Mouse (Mus musculus) forebrain, embryonic 13.5 days (tissue): ENCODE measurements at regions not wholly inside any gene's neighbourhood (a gene's known extent, or its start where the extent isn't known, plus 50 kb on each side); places are given as distances from the start of the nearest gene placed in this dataset.

ENCODE experiments used
- ATAC-seq: fragments of 200-750 bp; cut with Nextera tagmentation; 2 replicates; pipeline ENCODE4 v1.8.0; 2017
- H3K27ac ChIP-seq: fragments of 300-500 bp; sonication (generic); 2 replicates; pipeline ENCODE4 v1.5.1; 2015; ENCODE audit warnings: inconsistent platforms, mild to moderate bottlenecking, moderate library complexity
- H3K27me3 ChIP-seq: fragments of 300-500 bp; sonication (generic); 2 replicates; pipeline ENCODE4 v1.6.1; 2015; ENCODE audit warnings: mild to moderate bottlenecking, inconsistent platforms
- H3K36me3 ChIP-seq: fragments of 300-500 bp; sonication (generic); 2 replicates; pipeline ENCODE4 v1.6.1; 2015; ENCODE audit warnings: mild to moderate bottlenecking, inconsistent platforms; ENCODE audit not compliant: poor library complexity, severe bottlenecking
- H3K4me1 ChIP-seq: fragments of 300-500 bp; sonication (generic); 2 replicates; pipeline ENCODE4 v1.6.1; 2015; ENCODE audit warnings: inconsistent platforms
- H3K4me2 ChIP-seq: fragments of 300-500 bp; sonication (generic); 2 replicates; pipeline ENCODE4 v1.6.1; 2015; ENCODE audit warnings: inconsistent platforms, mild to moderate bottlenecking, moderate library complexity
- H3K4me3 ChIP-seq: fragments of 300-500 bp; sonication (generic); 2 replicates; pipeline ENCODE4 v1.5.1; 2015; ENCODE audit warnings: mild to moderate bottlenecking, inconsistent platforms
- H3K9ac ChIP-seq: fragments of 300-500 bp; sonication (generic); 2 replicates; pipeline ENCODE4 v1.6.1; 2015; ENCODE audit warnings: mild to moderate bottlenecking, inconsistent platforms
- H3K9me3 ChIP-seq: fragments of 300-500 bp; sonication (generic); replicated peaks from 2 replicates; pipeline ENCODE4 v1.6.1; 2016; ENCODE audit warnings: inconsistent platforms
- WGBS: fragments of 180-500 bp; shearing (Covaris S2); methylation state at CpG from one replicate; pipeline ENCODE4 v1.1.7; 2015; 5-methylcytosine and 5-hydroxymethylcytosine counted together

DNA sequence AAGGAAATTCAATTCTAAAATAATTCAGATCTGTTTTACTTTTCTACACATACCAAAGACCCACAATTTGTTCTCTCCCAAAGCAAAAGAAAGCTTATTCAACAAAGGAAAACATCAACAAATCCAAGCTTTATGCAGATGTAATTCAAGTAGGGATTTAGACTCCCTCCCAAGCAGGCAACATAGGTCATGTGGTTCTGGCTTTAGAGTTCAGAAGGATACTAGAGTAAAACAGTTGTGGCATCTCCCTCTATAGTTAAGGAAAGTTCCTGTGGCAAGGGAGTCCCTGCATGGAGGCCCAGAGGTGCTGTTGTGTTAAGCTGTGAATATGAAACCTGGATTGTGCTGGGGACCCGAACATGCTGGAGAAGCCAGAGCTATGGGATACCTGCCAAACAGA is 271.3 kb upstream of the Mad2l1 start:
- Histone ChIP-seq H3K4me3 (no peak overlapping the region), H3K4me1 (no peaks in the 10 kb centered on the region), H3K27me3 (no peaks in the 10 kb centered on the region), H3K9me3 (no peaks in the 10 kb centered on the region), H3K36me3 (no peaks in the 10 kb centered on the region), H3K27ac (no peak overlapping the region), H3K4me2 (no peak overlapping the region), H3K9ac (no peak overlapping the region)
- 69% methylated on average over 1 of the region's 1 CpGs for WGBS
- ATAC-seq = no peak

DNA sequence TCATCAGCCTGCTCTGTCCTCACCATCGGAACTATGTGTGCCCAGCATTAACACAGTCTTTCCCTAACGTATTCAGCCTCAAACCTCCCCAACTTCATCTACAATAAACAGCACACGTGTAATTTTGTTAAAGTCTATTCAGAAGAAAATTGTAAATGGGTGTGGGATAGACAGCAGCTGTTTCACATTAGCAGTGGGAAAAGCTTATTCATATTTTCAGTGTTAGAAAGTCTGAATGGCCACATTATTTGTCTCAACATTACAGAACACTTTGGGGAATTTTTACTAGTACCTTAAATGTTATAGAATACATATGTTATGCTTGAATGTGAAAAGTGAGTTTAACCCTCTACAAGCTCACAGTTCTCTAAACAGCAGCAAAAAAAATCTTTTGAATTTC is 266.8 kb upstream of the Mad2l1 start:
- ATAC-seq = no peak
- H3K9me3 ChIP-seq = no peaks in the 10 kb centered on the region
- H3K4me2 ChIP-seq = no peak overlapping the region
- 64% methylated on average over 3 of the region's 3 CpGs for WGBS
- no peaks in the 10 kb centered on the region for H3K36me3 ChIP-seq
- no peak overlapping the region for H3K27ac ChIP-seq
- no peak overlapping the region for H3K4me3 ChIP-seq
- no peaks in the 10 kb centered on the region for H3K4me1 ChIP-seq
- no peaks in the 10 kb centered on the region for H3K27me3 ChIP-seq
- H3K9ac ChIP-seq = no peak overlapping the region

DNA sequence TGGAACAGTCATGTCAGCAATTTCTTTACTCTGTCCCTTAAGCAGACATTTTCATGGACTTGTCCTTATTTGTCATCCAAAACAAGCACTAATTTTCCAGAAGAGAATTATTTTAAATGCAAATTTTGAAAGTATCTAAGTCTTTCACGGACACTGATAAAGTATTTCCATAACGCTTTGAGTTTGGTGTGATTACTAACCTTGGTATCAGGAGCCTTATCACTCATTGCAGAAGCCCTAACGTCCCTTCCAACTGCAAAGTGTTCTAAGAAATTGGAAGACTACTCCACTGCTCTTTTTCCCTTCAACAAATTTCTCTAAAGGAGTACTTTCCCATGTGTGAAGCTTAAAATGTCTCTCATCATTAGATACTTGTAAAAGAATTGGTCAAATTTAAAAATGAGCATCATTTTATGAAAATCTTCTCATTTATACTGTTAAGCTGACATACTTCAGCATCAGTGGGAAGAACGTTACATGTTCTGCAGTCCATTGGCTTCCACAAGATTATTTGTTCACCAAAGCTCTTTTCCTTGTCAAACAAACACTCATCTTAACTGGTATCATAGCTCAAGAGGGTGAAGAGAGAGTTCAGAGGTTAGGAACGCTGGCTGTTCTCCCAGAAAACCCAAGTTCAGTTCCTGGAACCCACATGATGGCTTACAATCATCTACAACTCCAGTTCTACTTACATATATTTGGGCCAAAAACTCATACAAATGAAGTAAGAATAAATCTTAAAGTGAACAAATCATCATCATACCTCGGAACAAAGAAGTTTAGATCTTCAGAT is 263.6 kb upstream of the Mad2l1 start:
- Histone ChIP-seq H3K27me3 (no peaks in the 10 kb centered on the region), H3K9ac (no peak overlapping the region)

DNA sequence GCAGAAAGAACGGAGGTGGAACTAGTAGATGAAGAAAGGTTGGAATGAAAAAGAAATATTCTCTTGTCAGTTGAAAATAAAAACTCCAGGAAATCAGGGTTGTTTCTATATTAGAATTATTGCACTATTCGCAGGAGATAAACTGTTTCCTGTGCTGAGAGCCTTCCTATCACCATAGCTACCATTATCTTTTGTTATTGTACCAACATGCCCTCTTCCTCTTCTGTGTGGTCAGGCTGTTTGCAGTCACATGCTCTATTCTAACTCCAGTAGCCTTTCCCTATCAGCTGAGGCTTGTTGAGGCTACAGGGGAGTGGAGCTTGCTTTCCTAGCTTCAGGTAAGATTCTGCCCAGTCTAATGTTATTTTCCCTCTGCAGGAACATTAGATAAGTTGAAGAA is 263.0 kb upstream of the Mad2l1 start:
- H3K4me1 ChIP-seq = no peaks in the 10 kb centered on the region
- ATAC-seq = no peak
- WGBS = 89% methylated on average over 2 of the region's 2 CpGs
- H3K36me3 ChIP-seq = no peaks in the 10 kb centered on the region
- no peak overlapping the region for H3K9ac ChIP-seq
- H3K9me3 ChIP-seq = no peaks in the 10 kb centered on the region
- H3K4me2 ChIP-seq = no peak overlapping the region
- no peak overlapping the region for H3K27ac ChIP-seq
- H3K4me3 ChIP-seq = no peak overlapping the region
- H3K27me3 ChIP-seq = no peaks in the 10 kb centered on the region

More for the DNA sequence above, 263.6 kb upstream of the Mad2l1 start:
- Histone ChIP-seq H3K4me2 (no peak overlapping the region), H3K36me3 (no peaks in the 10 kb centered on the region), H3K4me3 (no peak overlapping the region), H3K27ac (no peak overlapping the region), H3K9me3 (no peaks in the 10 kb centered on the region), H3K4me1 (no peaks in the 10 kb centered on the region)
- ATAC-seq = no peak
- WGBS = 86% methylated on average over 6 of the region's 6 CpGs

DNA sequence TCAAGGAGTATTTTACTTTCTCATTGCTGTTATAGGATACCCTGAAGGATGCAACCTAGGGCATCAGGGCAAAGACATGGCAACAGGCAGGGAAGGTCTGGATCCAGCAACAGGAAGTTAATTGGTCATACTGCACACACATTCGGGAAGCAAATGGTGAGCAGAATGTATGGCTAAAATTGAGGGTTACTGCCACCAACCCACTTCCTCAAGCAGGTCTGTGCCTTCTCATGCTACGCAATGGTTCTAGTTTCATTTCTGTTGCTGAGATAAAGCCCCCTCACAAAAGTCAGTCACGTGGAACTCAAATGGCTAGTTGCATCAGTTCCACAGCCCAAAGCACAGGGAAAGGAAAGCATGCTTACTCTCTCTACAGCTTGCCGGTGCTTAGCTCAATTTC is 260.5 kb upstream of the Mad2l1 start:
- H3K4me1 ChIP-seq = no peaks in the 10 kb centered on the region
- H3K9me3 ChIP-seq = no peaks in the 10 kb centered on the region
- no peak overlapping the region for H3K4me2 ChIP-seq
- no peaks in the 10 kb centered on the region for H3K27me3 ChIP-seq
- no peak overlapping the region for H3K4me3 ChIP-seq
- H3K36me3 ChIP-seq = no peaks in the 10 kb centered on the region
- ATAC-seq = no peak
- WGBS = 93% methylated on average over 4 of the region's 4 CpGs
- no peak overlapping the region for H3K9ac ChIP-seq
- no peak overlapping the region for H3K27ac ChIP-seq

DNA sequence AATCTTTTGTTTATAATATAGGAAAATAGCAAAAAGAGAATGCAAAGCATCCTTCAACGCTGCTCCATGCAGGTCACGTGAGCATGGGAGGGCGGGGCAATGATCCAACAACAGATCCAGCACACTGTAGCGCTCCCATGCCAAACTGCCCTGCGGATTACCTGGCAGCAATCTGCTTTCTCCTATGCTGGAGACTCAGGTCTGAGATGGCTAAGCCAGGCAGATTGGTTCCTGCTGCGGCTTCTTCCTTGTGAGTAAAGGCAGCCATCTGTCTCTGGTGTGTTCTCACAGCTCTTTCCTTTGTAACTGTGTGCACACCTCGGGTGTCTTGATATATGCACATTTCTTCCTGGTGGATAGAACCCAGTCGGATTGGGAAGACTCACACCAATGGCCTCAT is 254.5 kb upstream of the Mad2l1 start:
- H3K9me3 ChIP-seq = no peaks in the 10 kb centered on the region
- H3K9ac ChIP-seq = no peak overlapping the region
- no peaks in the 10 kb centered on the region for H3K27me3 ChIP-seq
- WGBS = 85% methylated on average over 8 of the region's 8 CpGs
- ATAC-seq = no peak
- no peaks in the 10 kb centered on the region for H3K4me1 ChIP-seq
- no peaks in the 10 kb centered on the region for H3K36me3 ChIP-seq
- H3K27ac ChIP-seq = no peak overlapping the region
- H3K4me2 ChIP-seq = no peak overlapping the region
- no peak overlapping the region for H3K4me3 ChIP-seq

DNA sequence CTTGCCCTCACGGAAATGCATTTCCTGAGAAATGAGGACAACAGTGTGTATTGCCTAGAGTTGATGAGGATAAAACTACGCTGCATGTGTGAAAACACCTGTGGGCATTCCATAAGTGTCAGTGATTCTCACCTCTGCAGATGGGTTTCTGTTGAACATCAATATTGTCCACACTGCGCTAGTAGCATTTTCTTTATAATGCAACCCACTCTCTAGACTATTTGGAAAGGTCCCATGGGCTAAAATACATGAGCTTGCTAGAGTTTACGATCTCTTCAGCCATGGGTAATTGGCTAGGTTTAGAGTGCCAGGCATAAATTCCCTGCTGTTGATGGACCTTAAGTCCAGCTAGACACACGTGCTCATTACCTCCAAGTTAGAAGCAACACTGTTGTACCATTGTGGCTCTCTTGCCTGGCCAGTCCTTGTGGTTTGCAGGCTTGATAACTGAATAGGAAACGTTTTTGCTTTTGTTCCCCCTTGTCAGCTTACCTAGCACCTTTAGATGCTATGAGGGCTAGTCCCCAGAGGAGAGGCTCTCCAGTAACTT is 252.5 kb upstream of the Mad2l1 start:
- no peaks in the 10 kb centered on the region for H3K27me3 ChIP-seq
- no peaks in the 10 kb centered on the region for H3K9me3 ChIP-seq
- WGBS = 84% methylated on average over 6 of the region's 6 CpGs
- H3K4me1 ChIP-seq = no peaks in the 10 kb centered on the region
- no peaks in the 10 kb centered on the region for H3K36me3 ChIP-seq
- no peak overlapping the region for H3K4me2 ChIP-seq
- H3K4me3 ChIP-seq = no peak overlapping the region
- no peak for ATAC-seq
- H3K9ac ChIP-seq = no peak overlapping the region
- no peak overlapping the region for H3K27ac ChIP-seq

DNA sequence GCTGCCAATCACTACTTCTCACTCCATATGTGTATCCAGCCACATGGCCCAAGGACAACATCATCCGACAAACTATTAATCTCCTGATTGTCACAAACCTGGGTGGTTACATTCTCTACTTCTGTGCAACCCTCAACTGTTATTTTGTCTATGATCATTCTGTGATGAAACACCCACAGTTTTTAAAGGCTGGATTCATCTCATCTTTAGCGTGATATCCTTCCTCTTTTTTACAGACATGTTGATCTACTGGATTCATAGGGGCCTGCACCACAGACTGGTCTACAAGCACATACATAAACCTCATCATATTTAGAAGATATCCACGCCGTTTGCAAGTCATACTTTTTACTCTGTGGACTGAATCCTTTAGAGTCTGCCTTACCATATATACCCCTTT is 251.7 kb upstream of the Mad2l1 start:
- ATAC-seq = no peak
- Histone ChIP-seq H3K27me3 (no peaks in the 10 kb centered on the region), H3K4me2 (no peak overlapping the region), H3K27ac (no peak overlapping the region), H3K9ac (no peak overlapping the region), H3K4me3 (no peak overlapping the region), H3K9me3 (no peaks in the 10 kb centered on the region), H3K4me1 (no peaks in the 10 kb centered on the region), H3K36me3 (no peaks in the 10 kb centered on the region)
- 87% methylated on average over 4 of the region's 4 CpGs for WGBS

DNA sequence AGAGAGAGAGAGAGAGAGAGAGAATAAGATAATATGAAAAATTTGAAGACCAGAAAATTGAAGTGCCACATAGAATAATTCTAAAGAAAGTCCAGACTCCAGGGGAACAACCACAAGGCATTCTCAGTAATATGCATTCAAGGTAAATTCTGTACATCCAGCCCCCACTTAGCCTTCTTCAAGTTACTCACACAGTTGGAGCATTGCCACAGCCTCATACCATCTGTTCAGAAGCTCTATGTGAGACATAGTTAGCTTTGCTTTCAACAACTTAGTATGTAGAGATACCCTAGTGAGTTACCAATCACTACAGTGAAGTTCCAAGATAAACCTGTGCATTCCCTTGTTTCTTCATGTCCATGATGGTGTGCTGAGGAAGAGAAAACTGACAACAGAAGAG is 247.6 kb upstream of the Mad2l1 start:
- Histone ChIP-seq H3K9ac (no peak overlapping the region), H3K9me3 (no peaks in the 10 kb centered on the region), H3K36me3 (no peaks in the 10 kb centered on the region), H3K4me2 (no peak overlapping the region), H3K4me1 (no peaks in the 10 kb centered on the region), H3K27me3 (no peaks in the 10 kb centered on the region), H3K27ac (no peak overlapping the region), H3K4me3 (no peak overlapping the region)
- ATAC-seq = no peak

DNA sequence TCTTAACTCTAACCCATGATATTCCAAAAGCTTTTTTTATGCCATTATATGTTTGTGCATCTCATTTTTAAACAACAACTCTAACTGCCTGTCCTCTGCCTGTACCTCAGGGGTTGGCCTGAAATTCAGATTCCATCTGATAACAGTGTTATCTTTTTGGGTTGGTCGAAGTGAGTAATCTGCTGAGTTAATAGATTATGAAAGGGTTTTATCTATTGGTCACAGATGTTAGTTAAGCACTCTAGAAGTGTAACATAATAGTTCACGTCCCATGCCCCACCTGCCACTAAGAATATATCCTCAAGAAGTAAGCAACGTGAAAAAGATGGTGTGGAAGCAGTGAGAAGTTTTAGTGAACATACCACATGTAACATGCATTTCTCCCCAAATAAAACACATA is 246.0 kb upstream of the Mad2l1 start:
- 86% methylated on average over 3 of the region's 3 CpGs for WGBS
- Histone ChIP-seq H3K36me3 (no peaks in the 10 kb centered on the region), H3K9ac (no peak overlapping the region), H3K4me2 (no peak overlapping the region), H3K27ac (no peak overlapping the region), H3K4me1 (no peaks in the 10 kb centered on the region), H3K4me3 (no peak overlapping the region), H3K9me3 (no peaks in the 10 kb centered on the region), H3K27me3 (no peaks in the 10 kb centered on the region)
- no peak for ATAC-seq

DNA sequence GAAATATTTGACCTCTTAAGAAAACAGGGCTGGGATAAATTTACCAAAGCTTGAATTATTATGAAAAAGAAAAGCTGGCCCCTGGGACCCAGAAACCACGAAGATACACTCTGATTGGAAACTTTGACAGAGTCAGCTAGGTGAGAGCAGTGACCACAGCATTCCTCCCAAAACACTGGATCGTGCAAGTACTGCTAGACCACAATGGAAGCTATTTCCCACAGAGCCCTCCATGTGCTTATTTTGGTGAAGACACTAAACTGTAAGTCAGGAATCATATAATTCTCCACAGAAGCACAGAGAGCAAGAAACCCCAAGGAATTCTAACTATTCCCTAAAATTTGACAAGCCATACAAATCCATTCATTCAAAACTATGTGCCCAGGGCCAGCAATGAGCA is 243.6 kb upstream of the Mad2l1 start:
- no peak for ATAC-seq
- WGBS = 82% methylated on average over 2 of the region's 2 CpGs

DNA sequence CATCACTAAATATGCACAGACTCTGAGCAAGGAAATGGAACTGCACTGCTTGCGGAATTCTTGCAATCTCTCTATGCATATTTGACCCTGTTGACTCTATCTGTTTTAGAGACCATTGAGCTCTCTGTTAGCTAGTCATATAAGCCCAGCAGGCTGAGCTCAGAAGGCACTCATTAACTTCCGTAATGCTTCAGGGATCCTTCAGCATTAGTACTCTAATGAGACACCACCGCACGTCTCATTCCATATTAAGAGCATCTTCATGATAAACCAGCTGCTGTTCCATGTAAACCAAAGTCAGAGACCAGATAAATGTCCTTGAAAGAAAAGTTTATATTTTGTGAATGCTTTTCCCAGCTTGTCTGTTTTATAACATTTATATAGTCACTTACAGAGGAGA is 237.1 kb upstream of the Mad2l1 start:
- H3K4me1 ChIP-seq = no peaks in the 10 kb centered on the region
- no peak overlapping the region for H3K27ac ChIP-seq
- H3K9me3 ChIP-seq = no peaks in the 10 kb centered on the region
- no peak for ATAC-seq
- no peaks in the 10 kb centered on the region for H3K36me3 ChIP-seq
- H3K4me3 ChIP-seq = no peak overlapping the region
- H3K9ac ChIP-seq = no peak overlapping the region
- H3K4me2 ChIP-seq = no peak overlapping the region
- H3K27me3 ChIP-seq = no peaks in the 10 kb centered on the region
- WGBS = 75% methylated on average over 4 of the region's 4 CpGs

More for the DNA sequence above, 243.6 kb upstream of the Mad2l1 start:
- H3K9me3 ChIP-seq = no peaks in the 10 kb centered on the region
- no peaks in the 10 kb centered on the region for H3K4me1 ChIP-seq
- no peaks in the 10 kb centered on the region for H3K27me3 ChIP-seq
- H3K4me3 ChIP-seq = no peak overlapping the region
- H3K4me2 ChIP-seq = no peak overlapping the region
- H3K27ac ChIP-seq = no peak overlapping the region
- H3K9ac ChIP-seq = no peak overlapping the region
- no peaks in the 10 kb centered on the region for H3K36me3 ChIP-seq

DNA sequence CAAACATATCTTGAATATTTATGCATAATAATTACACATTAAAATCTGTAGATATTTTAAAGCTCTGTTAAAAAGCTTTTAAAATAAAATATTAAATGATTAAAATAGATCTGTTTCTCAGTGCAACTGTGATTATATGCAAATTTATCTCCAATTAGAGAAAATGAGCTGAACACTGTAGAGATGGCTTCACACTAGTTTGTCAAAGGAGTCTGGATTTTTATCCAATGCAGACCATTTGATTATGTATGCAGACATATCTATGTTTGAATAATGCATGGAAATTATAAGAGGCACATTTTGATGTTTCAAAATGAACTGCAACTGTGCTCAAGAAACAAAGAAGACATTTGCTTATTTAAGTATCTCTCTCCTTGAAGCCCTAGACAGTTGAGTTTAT is 235.0 kb upstream of the Mad2l1 start:
- Histone ChIP-seq H3K27me3 (no peaks in the 10 kb centered on the region), H3K27ac (no peak overlapping the region), H3K9me3 (no peaks in the 10 kb centered on the region), H3K4me3 (no peak overlapping the region), H3K4me1 (no peaks in the 10 kb centered on the region), H3K9ac (no peak overlapping the region), H3K36me3 (no peaks in the 10 kb centered on the region), H3K4me2 (no peak overlapping the region)
- ATAC-seq = 0 out of 2 replicates have a peak, but pooled peaks have one; percentile 41
